Mouse (Mus musculus) CH12.LX (cell line): ENCODE data around the gene Amh. TPM values are rescaled to one million over a fixed set of nuclear protein-coding genes. Genes with fewer than 3 reads are reported as not detected.

ENCODE experiments used
- DNase-seq: peaks from one replicate; pipeline ENCODE4 v3.0.0-alpha.2; 2013; ENCODE audit errors: extremely low read depth
- H3K27ac ChIP-seq: 2 replicates; pipeline ENCODE4 v1.5.1; 2012; ENCODE audit warnings: low read depth, mild to moderate bottlenecking, control low read depth, moderate library complexity; ENCODE audit not compliant: insufficient read depth
- H3K27me3 ChIP-seq: replicated peaks from 2 replicates; pipeline ENCODE3; 2012; ENCODE audit warnings: inconsistent platforms
- H3K36me3 ChIP-seq, 2 experiments: replicated peaks in 1 of 2; 2 replicates each; pipeline versions ENCODE3 to v1.6.1; 2012; ENCODE audit warnings: inconsistent platforms in 1 of 2, low read length in 1 of 2, mild to moderate bottlenecking in 1 of 2, mixed read lengths in 1 of 2, moderate library complexity in 1 of 2; ENCODE audit not compliant: control insufficient read depth in 1 of 2, insufficient read depth in 1 of 2
- H3K4me1 ChIP-seq, 2 experiments: 2 replicates each; pipeline ENCODE4 v1.6.1; 2012; ENCODE audit warnings: inconsistent platforms in 1 of 2, moderate library complexity in 1 of 2; ENCODE audit not compliant: insufficient read depth in 2 of 2, control insufficient read depth in 1 of 2
- H3K4me2 ChIP-seq: 2 replicates; pipeline ENCODE4 v1.6.1; 2012; ENCODE audit warnings: low read depth, mild to moderate bottlenecking, control low read depth; ENCODE audit not compliant: poor library complexity, insufficient read depth, severe bottlenecking
- H3K4me3 ChIP-seq, 3 experiments: fragments of 150-350 bp in 1 of 3; sonication (generic) in 1 of 3; replicated peaks in 1 of 3; 2 replicates each; pipeline versions ENCODE3 to v1.5.1; 2011 to 2012; ENCODE audit warnings: low read depth in 2 of 3, low read length in 2 of 3, mild to moderate bottlenecking in 2 of 3, moderate library complexity in 2 of 3, control low read depth in 1 of 3, improper control_type of control experiment in 1 of 3, inconsistent platforms in 1 of 3, mixed read lengths in 1 of 3; ENCODE audit not compliant: poor library complexity in 1 of 3
- H3K79me2 ChIP-seq: replicated peaks from 2 replicates; pipeline ENCODE4 v1.6.1; 2012; ENCODE audit warnings: mild to moderate bottlenecking, moderate library complexity; ENCODE audit not compliant: control insufficient read depth, poor library complexity, insufficient read depth, severe bottlenecking; ENCODE audit errors: extremely low read depth
- H3K9ac ChIP-seq: 2 replicates; pipeline ENCODE4 v1.6.1; 2012; ENCODE audit warnings: low read depth, mild to moderate bottlenecking, control low read depth, moderate library complexity; ENCODE audit not compliant: insufficient read depth
- H3K9me3 ChIP-seq: replicated peaks from 2 replicates; pipeline ENCODE3; 2012; ENCODE audit warnings: low read length, inconsistent platforms, mixed read lengths
- BHLHE40 ChIP-seq: IDR thresholded peaks from 2 replicates; pipeline ENCODE4 v1.6.1; 2011; ENCODE audit warnings: mild to moderate bottlenecking, low read depth, low read length, improper control_type of control experiment
- CHD1 ChIP-seq: IDR thresholded peaks from 2 replicates; pipeline ENCODE4 v1.6.1; 2012; ENCODE audit warnings: low read depth, low read length, improper control_type of control experiment, inconsistent platforms
- EP300 ChIP-seq: IDR thresholded peaks from 2 replicates; pipeline ENCODE4 v1.6.1; 2011; ENCODE audit warnings: low read length, improper control_type of control experiment
- GABPA ChIP-seq: IDR thresholded peaks from 2 replicates; pipeline ENCODE4 v1.6.1; 2012; ENCODE audit warnings: low read depth, low read length, improper control_type of control experiment, inconsistent platforms; ENCODE audit not compliant: insufficient replicate concordance
- MEF2A ChIP-seq: IDR thresholded peaks from 2 replicates; pipeline ENCODE4 v1.6.1; 2014; ENCODE audit warnings: low read depth, mild to moderate bottlenecking, inconsistent platforms, low read length, improper control_type of control experiment, borderline replicate concordance
- MYC ChIP-seq: IDR thresholded peaks from 2 replicates; pipeline ENCODE4 v1.6.1; 2011; ENCODE audit warnings: low read depth, mild to moderate bottlenecking, improper control_type of control experiment, low read length
- PAX5 ChIP-seq: IDR thresholded peaks from 2 replicates; pipeline ENCODE4 v1.6.1; 2012; ENCODE audit warnings: low read length, inconsistent platforms, mixed read lengths
- RAD21 ChIP-seq: IDR thresholded peaks from 2 replicates; pipeline ENCODE4 v1.6.1; 2011; ENCODE audit warnings: low read depth, mild to moderate bottlenecking, low read length, improper control_type of control experiment, moderate library complexity
- RCOR1 ChIP-seq: conservative IDR thresholded peaks from 2 replicates; pipeline ENCODE4 v1.6.1; 2012; ENCODE audit warnings: low read depth, mild to moderate bottlenecking, inconsistent platforms, low read length, improper control_type of control experiment
- SMC3 ChIP-seq: IDR thresholded peaks from 2 replicates; pipeline ENCODE4 v1.6.1; 2011; ENCODE audit warnings: low read depth, low read length, improper control_type of control experiment
- TCF12 ChIP-seq: IDR thresholded peaks from 2 replicates; pipeline ENCODE4 v1.6.1; 2014; ENCODE audit warnings: low read depth, mild to moderate bottlenecking, inconsistent platforms, low read length, improper control_type of control experiment
- USF1 ChIP-seq: IDR thresholded peaks from 2 replicates; pipeline ENCODE4 v1.6.1; 2014; ENCODE audit warnings: low read depth, mild to moderate bottlenecking, inconsistent platforms, low read length, improper control_type of control experiment
- ZMIZ1 ChIP-seq: IDR thresholded peaks from 2 replicates; pipeline ENCODE4 v1.6.1; 2012; ENCODE audit warnings: low read depth, mild to moderate bottlenecking, inconsistent platforms, low read length, improper control_type of control experiment
- dilution Hi-C: fragments of 300-500 bp; cut with MboI; formaldehyde crosslinking; loops from 2 replicates; pipeline ENCODE4 v1.14.3; 2020; ENCODE audit warnings: low sequenced_read_pairs; ENCODE audit not compliant: extremely low pct_unique_long_range_greater_than_20kb, extremely low pct_ligation_motif_present
- in situ Hi-C: fragments of 300-500 bp; cut with MboI; formaldehyde crosslinking; loops from 3 replicates; pipeline ENCODE4 v1.14.3; 2019; ENCODE audit warnings: low sequenced_read_pairs, low pct_ligation_motif_present, low pct_unique_long_range_greater_than_20kb, mixed read lengths
- polyA plus RNA-seq: library from polyadenylated mRNA; unstranded; fragments of >175 nt; gene quantifications from 2 replicates; pipeline ENCODE4 v1.2.1, GENCODE M21; 2012; ENCODE audit warnings: low read depth; ENCODE audit not compliant: insufficient read length
- total RNA-seq, 2 experiments: library from RNA; depleted of rRNA; stranded (reverse); fragments of 300-350 nt in 1 of 2; fragments of >200 nt in 1 of 2; gene quantifications; 2 replicates each; pipeline ENCODE4 v1.2.3; 2012 to 2014

Gene Amh
- total and polyA plus RNA-seq, 3 experiments, result 0.43 to 1.1 (median 0.59) TPM

DNA sequence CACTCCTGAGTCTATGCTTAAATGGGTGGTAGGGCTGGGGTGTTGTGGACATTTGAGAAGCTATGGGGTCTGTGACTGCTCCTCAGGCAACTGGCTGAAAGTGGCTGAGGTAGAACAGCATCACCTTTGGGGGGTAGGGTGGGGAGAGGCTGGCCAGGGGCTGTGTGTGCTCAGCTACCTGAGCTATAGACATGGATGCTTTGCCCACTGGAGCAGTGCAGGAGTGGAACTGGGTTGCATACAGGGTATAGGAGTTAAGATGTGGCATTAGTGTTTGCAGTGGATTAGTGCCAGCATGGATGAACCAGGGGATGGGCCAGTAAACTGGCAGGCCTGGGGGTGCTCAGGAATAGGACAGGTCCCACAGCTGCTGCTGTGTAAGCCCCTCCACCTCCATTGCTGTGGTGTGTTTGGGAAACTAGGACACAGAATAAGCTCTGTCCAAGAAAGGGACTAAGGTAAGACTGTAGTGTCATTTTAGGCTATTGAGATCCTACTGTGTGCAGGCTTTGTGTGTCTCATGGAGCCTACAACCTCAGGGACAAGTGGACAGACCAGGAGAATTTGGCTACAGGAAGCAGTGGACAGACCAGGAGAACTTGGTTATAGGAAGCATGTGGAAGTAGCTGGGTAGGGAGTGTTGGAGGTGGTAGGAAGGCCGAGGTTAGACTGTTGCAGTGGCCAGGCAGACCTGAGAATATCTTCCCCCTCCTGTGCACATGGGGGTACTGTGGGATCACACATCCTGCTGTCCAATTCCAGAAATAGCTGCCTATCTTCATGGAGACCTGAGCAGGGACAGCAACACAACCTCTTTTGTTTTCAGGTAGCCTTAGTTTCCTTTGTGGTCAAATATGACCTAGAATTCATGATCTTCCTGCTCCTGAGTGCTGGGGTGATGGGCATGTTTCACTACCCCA, 24.6 kb downstream of the Amh start:
- in situ Hi-C loops, result no loop called here
- H3K4me2 ChIP-seq, result no peak overlapping the region
- H3K79me2 ChIP-seq, result peaks cover 21% of the 10 kb centered on the region
- DNase-seq, result no peak
- TF ChIP-seq CHD1 (no peak), ZMIZ1 (peak; percentile 16; the same call in 1 of the 2 replicates)
- peaks cover 20 to 41% of the 10 kb centered on the region in 2 experiments for H3K4me1 ChIP-seq
- H3K4me3 ChIP-seq, result no peak overlapping the region
- peaks cover 26 to 35% of the 10 kb centered on the region in 2 experiments for H3K36me3 ChIP-seq
- no peaks in the 10 kb centered on the region for H3K9me3 ChIP-seq
- dilution Hi-C loops, result no loop called here
- no peaks in the 10 kb centered on the region for H3K27me3 ChIP-seq
- no peak overlapping the region for H3K9ac ChIP-seq
- no peak overlapping the region for H3K27ac ChIP-seq

DNA sequence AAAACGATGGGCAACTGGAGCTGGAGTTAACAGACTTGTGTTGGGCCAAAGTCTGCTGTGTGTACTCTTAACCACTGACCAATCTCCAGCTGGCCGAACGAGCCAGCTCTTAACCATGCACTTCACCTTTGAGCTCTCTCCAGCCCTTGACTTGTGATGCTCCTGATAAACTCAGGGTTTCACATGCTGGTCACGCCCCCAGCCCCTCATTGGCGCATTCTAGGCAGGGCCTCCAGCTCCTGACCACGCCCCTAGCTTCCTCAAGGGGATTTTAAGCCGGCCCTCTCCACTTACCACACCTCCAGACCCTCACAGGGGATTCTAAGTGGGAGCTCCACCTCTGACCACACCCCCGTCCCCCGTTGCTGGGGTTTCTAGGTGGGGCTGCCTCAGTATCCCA, 26.1 kb downstream of the Amh start:
- DNase-seq, result peak; percentile 75
- Histone ChIP-seq H3K9me3 (no peaks in the 10 kb centered on the region), H3K4me2 (no peak overlapping the region), H3K79me2 (peaks cover 21% of the 10 kb centered on the region), H3K4me1 (peaks cover 18 to 35% of the 10 kb centered on the region in 2 experiments), H3K36me3 (peaks cover 26 to 37% of the 10 kb centered on the region in 2 experiments), H3K27me3 (no peaks in the 10 kb centered on the region), H3K9ac (no peak overlapping the region), H3K4me3 (no peak overlapping the region), H3K27ac (no peak overlapping the region)
- in situ Hi-C loops, result no loop called here
- TF ChIP-seq RAD21 (no peak), MYC (no peak), ZMIZ1 (no peak), USF1 (no peak), TCF12 (no peak), CHD1 (no peak), PAX5 (no peak), EP300 (no peak), RCOR1 (no peak), MEF2A (no peak), GABPA (no peak), SMC3 (no peak), BHLHE40 (no peak)
- dilution Hi-C loops, result no loop called here
